Mouse (Mus musculus) spleen, postnatal 10 days (tissue): ENCODE measurements at regions not wholly inside any gene's neighbourhood (a gene's known extent, or its start where the extent isn't known, plus 50 kb on each side); places are given as distances from the start of the nearest gene placed in this dataset.
A peak's percentile ranks its signal among the peaks of the same experiment; 100 is the strongest.

Source experiments
- DNase-seq, 2 experiments: peaks; one replicate each; pipeline ENCODE4 v3.0.0; 2021 to 2022; ENCODE audit warnings: low spot score in 2 of 2

- peak in 1 of 2 experiments; percentile 9 for DNase-seq
Measured at GRCm38 (mm10) chr12:77526581-77526980, 288.7 kb downstream of the Fut8 start.

GRCm38 (mm10) chr12:77527499-77527898 is 289.6 kb downstream of the Fut8 start:
- no peak for DNase-seq

GRCm38 (mm10) chr12:77527953-77528865 is 290.3 kb downstream of the Fut8 start:
- no peak for DNase-seq

GRCm38 (mm10) chr12:77528868-77529271 is 290.9 kb downstream of the Fut8 start:
- no peak for DNase-seq

- no peak for DNase-seq
Measured at GRCm38 (mm10) chr12:77529414-77529813, 291.5 kb downstream of the Fut8 start.

GRCm38 (mm10) chr12:77529955-77530354 is 292.0 kb downstream of the Fut8 start:
- no peak for DNase-seq

GRCm38 (mm10) chr12:77531294-77531693 is 293.4 kb downstream of the Fut8 start:
- DNase-seq = peak; percentile 42 to 73

- no peak for DNase-seq
Measured at GRCm38 (mm10) chr12:77532547-77532946, 294.6 kb downstream of the Fut8 start.

GRCm38 (mm10) chr12:77533606-77534005 is 295.7 kb downstream of the Fut8 start:
- DNase-seq = no peak

- DNase-seq = no peak
Measured at GRCm38 (mm10) chr12:77534079-77534478, 296.2 kb downstream of the Fut8 start.

- no peak for DNase-seq
Measured at GRCm38 (mm10) chr12:77535147-77535546, 297.2 kb downstream of the Fut8 start.

- no peak for DNase-seq
Measured at GRCm38 (mm10) chr12:77537139-77537848, 299.4 kb downstream of the Fut8 start.

GRCm38 (mm10) chr12:77539661-77540431 is 301.9 kb downstream of the Fut8 start:
- peak in 1 of 2 experiments; percentile 15 for DNase-seq

GRCm38 (mm10) chr12:77541051-77541765 is 303.3 kb downstream of the Fut8 start:
- peak in 1 of 2 experiments; percentile 6 for DNase-seq

GRCm38 (mm10) chr12:77541826-77542225 is 303.9 kb downstream of the Fut8 start:
- peak in 1 of 2 experiments; percentile 8 for DNase-seq

GRCm38 (mm10) chr12:77543651-77544050 is 305.7 kb downstream of the Fut8 start:
- peak in 1 of 2 experiments; percentile 4 for DNase-seq

- DNase-seq = peak in 1 of 2 experiments; percentile 2
Measured at GRCm38 (mm10) chr12:77546165-77546564, 308.2 kb downstream of the Fut8 start.

GRCm38 (mm10) chr12:77568286-77568685 is 330.4 kb downstream of the Fut8 start:
- peak in 1 of 2 experiments; percentile 43 for DNase-seq

- DNase-seq = no peak
Measured at GRCm38 (mm10) chr12:77570501-77570900, 332.6 kb downstream of the Fut8 start.

GRCm38 (mm10) chr12:77571071-77571470 is 333.1 kb downstream of the Fut8 start:
- DNase-seq = no peak

- DNase-seq = no peak
Measured at GRCm38 (mm10) chr12:77575046-77575445, 337.1 kb downstream of the Fut8 start.
